Mouse (Mus musculus) embryo, embryonic 11.5 days (tissue): ENCODE data around the gene AW549877.

Experiments
- DNase-seq: peaks from one replicate; pipeline ENCODE4 v3.0.0-alpha.2; 2012; ENCODE audit warnings: low read depth, low spot score

Gene AW549877

GRCm38 (mm10) chr15:3995448-3996266 is at the start of gene AW549877:
Gene AW549877, minus strand, starts transcription at chr15:3995744.
- DNase-seq: peak; percentile 96

GRCm38 (mm10) chr15:4043032-4043471 is 47.5 kb upstream of the AW549877 start:
- no peak for DNase-seq

- no peak for DNase-seq
Observed at GRCm38 (mm10) chr15:4042423-4042822, 46.9 kb upstream of the AW549877 start.

- no peak for DNase-seq
Observed at GRCm38 (mm10) chr15:4033168-4034004, 37.8 kb upstream of the AW549877 start.

GRCm38 (mm10) chr15:4028960-4029359 is 33.4 kb upstream of the AW549877 start:
- DNase-seq: no peak

- DNase-seq: no peak
Observed at GRCm38 (mm10) chr15:4028411-4028700, 32.8 kb upstream of the AW549877 start.

DNA sequence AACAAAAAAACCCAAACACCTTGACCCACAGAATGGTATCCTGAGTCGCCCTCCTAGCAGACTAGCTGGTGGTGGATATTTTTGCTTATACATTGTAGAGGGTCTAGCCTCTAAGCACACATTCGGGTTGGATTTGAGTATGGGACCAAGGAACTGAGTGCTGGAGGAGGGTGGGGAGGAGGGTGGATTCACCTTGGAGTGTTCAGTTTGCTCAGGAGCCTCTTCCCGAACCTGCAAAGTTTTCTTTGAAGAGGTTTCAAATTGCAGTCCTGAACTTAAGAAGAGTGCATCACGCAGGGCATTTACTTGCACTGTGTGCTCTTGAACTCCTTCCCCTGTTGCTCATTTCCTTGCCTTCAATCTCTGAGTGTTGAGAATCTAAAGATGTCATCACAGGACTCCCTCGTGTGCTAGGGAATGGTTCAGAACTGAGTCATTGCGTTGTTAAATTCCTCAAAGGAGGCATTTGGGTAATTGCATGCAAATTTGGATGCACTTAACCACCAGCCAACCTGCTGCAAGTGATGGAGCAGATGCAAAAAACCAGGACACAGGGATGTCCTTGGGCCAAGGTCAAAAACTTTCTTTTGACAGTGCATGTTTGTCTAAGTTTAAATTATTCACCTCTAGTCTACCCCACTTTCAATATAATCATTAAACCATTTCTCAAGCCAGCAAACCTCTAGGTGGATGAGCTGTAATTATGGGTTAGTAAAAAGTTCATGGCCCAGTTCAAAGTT is 32.3 kb upstream of the AW549877 start:
- no peak for DNase-seq

DNA sequence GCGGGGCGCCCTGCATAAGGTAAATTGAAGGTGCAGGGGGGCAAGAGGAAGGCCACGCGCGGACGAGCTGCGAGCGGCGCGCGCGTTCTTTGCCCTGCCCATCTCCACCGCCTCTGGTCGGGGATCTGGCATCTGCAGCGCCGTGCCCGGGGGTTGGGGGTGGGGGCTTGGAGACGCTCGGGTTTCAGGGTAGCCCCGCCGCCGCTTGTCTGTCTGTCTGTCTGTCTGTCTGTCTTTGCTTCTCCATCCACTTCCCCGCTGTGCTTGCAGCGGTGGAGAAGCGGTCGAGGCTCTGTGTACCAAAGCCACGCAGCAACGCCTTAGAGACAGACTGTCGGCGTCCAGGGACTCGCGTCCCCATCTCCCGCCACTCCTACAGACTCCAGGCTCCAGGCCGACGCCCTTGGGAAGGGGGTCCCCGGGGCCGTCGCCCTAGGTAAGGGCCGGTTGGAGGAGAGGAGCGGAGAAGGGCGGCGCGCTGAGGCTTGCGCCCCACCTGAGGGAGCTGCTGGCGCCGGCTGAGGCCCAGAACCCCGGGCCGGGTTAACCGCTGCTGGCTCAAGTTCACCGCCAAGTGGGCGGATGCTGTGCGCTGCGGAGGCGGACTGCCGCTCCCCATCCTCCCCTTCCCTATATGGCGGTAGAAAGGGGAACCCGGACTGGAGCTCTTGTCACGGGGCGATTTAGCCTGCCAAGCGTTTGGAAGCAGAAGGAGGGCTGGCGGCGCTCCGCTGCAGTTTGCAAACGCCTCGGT is 31.5 kb upstream of the AW549877 start:
- peak; percentile 66 for DNase-seq

DNA sequence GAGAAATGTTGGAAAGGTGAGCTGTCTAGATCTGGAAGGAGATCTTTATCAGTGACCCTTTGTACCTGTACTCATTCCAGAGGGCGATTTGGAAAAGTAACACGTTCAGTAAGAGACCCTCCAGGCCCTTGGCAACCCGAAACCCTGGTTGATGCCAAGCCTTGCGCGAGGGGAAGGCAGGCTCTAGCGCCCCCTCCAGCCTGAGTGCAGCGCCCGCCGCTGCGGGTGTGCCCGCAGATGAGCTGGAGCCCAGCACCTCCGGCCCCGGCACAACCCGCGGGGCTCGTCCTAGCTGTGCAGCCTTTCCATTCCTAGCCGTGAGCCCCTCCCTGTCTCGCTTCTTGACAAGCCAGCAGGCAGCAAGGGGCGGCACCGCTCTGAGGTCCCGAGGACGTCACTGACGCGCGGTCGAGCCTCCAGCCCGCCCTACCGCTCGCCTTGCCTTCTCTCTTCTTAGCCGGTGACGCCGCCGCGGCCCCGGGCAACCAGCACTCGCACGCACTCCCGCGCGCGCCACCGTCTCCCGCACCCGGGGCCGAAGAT is 30.8 kb upstream of the AW549877 start, which contains the start of gene Oxct1:
Oxct1 (plus strand) TSS at position 153 of the 543 bp plus-strand sequence.
- DNase-seq: peak; percentile 77

DNA sequence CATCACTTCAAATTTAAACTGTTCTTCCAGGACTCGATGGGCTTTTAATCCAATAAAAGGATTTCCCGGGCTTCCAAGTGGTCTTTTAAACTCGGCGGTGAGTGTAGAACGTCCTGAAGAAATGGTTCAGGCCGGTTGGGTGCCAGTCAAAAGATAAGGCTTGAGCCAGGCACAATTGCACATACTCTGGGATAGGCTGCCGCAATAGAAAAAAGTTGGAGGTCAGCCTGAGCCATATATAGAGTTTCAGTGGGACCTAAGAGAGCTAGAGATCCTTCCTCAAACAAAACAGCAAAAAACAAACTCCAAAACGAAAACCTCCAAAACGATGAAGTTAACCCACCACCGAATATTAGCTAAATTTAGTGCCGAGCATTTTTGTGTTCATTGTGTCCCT is 30.0 kb upstream of the AW549877 start:
- no peak for DNase-seq

DNA sequence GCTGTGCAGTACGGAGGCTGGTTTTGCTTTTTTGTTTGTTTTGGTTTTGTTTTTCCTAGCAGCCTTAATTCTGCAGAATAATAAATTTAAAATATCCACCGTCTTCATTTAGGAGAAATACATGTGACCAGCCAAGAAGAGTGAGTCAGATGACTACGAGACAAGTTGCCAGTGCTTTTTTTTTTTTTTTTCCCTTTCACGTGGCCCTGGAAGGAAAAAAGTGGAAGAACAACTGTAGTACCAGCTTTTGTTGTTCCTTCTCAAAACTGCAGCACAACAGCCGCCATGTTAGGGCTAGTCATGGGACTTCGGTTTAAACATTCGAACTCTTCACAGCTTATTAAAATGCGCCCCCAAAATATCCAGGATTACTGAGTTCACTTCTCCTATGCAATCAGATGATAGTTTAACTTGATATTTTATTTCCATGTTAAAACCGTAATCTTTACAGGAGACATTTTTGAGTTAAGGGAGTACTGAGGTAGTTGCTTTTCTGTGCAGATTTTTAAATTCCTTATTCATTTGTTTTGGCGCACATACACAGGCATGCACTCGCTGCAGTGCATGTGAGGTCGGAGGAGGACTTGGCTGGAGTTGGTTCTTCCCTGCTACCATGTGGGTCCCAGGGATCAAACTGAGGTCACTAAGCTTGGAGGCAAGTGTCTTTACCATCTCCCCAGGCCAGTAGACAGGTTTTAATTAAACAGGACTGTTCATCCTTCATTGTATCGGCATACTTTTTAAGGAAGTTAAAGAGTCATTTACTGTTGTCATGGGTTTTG is 29.4 kb upstream of the AW549877 start:
- no peak for DNase-seq

DNA sequence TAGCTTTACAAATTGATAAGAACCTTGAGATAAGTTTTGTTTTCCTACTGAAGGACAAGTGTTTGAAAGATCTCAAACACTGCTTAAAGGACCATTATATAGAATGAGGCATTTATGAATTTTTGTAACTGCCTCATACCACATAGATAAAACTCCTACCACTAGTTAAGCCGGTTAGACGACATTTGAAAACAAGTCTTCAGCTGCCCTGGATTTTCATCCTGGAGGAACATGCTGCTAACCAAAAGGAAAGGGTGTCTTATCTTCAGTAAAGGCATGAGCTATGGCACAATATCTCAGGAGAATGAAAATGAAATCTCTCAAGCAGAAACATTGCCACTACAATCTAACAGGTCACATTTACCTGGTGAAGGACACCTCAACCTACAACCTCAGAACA is 28.2 kb upstream of the AW549877 start:
- no peak for DNase-seq

DNA sequence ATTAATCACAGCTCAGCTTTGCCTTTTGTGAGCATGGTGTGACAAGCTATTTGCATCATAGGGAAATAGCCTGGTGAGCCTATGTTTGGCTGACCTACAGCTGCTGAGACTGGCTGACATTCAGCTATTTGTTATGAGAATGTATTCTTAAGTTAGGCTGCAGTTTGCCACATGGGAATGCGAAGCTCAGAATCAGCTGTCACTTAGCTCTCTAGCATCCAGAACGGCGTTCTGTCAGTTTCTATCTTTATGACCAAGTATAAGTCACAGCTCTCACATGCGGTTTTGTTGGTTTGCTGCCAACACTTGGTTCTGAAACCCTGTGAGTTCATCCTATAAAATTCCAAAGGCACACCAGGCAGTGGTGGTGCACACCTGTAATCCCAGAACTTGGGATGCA is 25.2 kb upstream of the AW549877 start:
- no peak for DNase-seq

- DNase-seq: no peak
Observed at GRCm38 (mm10) chr15:4013873-4014272, 18.3 kb upstream of the AW549877 start.

- no peak for DNase-seq
Observed at GRCm38 (mm10) chr15:4000536-4000935, 5.0 kb upstream of the AW549877 start.

DNA sequence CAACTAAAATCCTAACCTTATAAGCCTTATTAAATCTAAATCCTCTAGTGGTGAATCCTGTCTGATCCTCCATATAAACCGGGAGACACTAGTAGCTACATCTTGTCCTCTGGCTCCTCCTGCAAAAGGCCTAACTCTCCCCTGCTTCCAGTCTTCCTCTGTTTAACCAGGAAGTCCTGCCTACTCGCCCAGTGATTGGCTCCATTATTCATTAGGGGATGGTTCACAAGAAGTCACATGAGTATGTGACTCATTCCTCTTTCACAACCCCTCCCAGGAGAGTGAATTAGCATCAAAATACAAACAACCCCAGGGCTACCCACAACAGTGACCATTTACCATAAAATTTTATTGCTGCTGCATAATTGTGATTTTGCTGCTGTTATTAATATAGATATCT is 3.6 kb upstream of the AW549877 start:
- DNase-seq: no peak

GRCm38 (mm10) chr15:3996267-3997010 is 895 bp upstream of the AW549877 start:
- DNase-seq: no peak

GRCm38 (mm10) chr15:3994852-3995447 is 594 bp downstream of the AW549877 start:
- no peak for DNase-seq

DNA sequence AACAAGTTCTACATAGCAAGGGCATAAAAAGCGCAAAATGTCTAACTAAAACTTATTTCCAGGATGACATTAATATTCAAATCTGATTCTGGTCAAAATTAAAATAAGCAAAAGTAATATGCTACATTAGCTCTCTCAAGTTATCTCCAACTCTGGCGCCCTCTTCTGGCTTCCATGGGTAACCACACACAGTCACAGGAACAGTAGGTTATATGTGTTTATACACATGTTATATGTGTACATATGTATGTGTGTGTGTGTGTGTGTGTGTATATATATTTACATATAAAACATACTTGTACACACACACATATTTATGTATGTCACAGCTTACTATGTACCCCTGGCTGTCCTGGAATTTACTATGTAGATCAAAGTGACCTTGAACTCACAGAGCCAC is 7.6 kb downstream of the AW549877 start:
- DNase-seq: peak; percentile 16
